Mouse (Mus musculus) liver, embryonic 15.5 days (tissue): ENCODE measurements around the gene Olfr995. TPM values are rescaled to one million over a fixed set of nuclear protein-coding genes. Genes with fewer than 3 reads are reported as not detected.

ENCODE experiments used
- ATAC-seq: fragments of 200-750 bp; cut with Nextera tagmentation; 2 replicates; pipeline ENCODE4 v1.8.0; 2017; ENCODE audit warnings: moderate number of reproducible peaks, mild to moderate bottlenecking, moderate library complexity; ENCODE audit not compliant: insufficient read depth
- H3K27ac ChIP-seq: fragments of 300-500 bp; sonication (generic); replicated peaks from 2 replicates; pipeline ENCODE4 v1.5.1; 2015; ENCODE audit warnings: mild to moderate bottlenecking, inconsistent platforms
- H3K27me3 ChIP-seq: fragments of 300-500 bp; sonication (generic); 2 replicates; pipeline ENCODE4 v1.6.1; 2015; ENCODE audit warnings: mild to moderate bottlenecking, inconsistent platforms
- H3K36me3 ChIP-seq: fragments of 300-500 bp; sonication (generic); replicated peaks from 2 replicates; pipeline ENCODE4 v1.6.1; 2015; ENCODE audit warnings: moderate library complexity, mild to moderate bottlenecking, inconsistent platforms
- H3K4me1 ChIP-seq: fragments of 300-500 bp; sonication (generic); replicated peaks from 2 replicates; pipeline ENCODE4 v1.6.1; 2015; ENCODE audit warnings: inconsistent platforms
- H3K4me2 ChIP-seq: fragments of 300-500 bp; sonication (generic); 2 replicates; pipeline ENCODE4 v1.6.1; 2015; ENCODE audit warnings: moderate library complexity, mild to moderate bottlenecking, inconsistent platforms
- H3K4me3 ChIP-seq: fragments of 300-500 bp; sonication (generic); replicated peaks from 2 replicates; pipeline ENCODE4 v1.5.1; 2015; ENCODE audit warnings: mild to moderate bottlenecking, inconsistent platforms
- H3K9ac ChIP-seq: fragments of 300-500 bp; sonication (generic); 2 replicates; pipeline ENCODE4 v1.6.1; 2015; ENCODE audit warnings: moderate library complexity, mild to moderate bottlenecking, inconsistent platforms
- H3K9me3 ChIP-seq: fragments of 300-500 bp; sonication (generic); replicated peaks from 2 replicates; pipeline ENCODE4 v1.6.1; 2016; ENCODE audit warnings: inconsistent platforms
- WGBS: fragments of 180-500 bp; shearing (Covaris S2); methylation state at CpG from one replicate; pipeline ENCODE4 v1.1.7; 2015; ENCODE audit warnings: mixed read lengths; ENCODE audit not compliant: insufficient replicate concordance; 5-methylcytosine and 5-hydroxymethylcytosine counted together
- polyA plus RNA-seq: library from polyadenylated mRNA; unstranded; fragments of >200 nt; fragmentation: Nextera tagmentation; extraction: Ambion mirVana; gene quantifications from 2 replicates; pipeline ENCODE4 v1.2.1, GENCODE M21; 2015

Olfr995 gene
- polyA plus RNA-seq = not detected in 2 replicates

- H3K9me3 ChIP-seq = no peaks in the 10 kb centered on the region
- no peak within 1 kb of the TSS for H3K4me2 ChIP-seq
- no peak for ATAC-seq
- H3K36me3 ChIP-seq = no peaks in the 10 kb centered on the region
- no peak within 1 kb of the TSS for H3K9ac ChIP-seq
- WGBS = 25% methylated on average over 1 of the region's 1 CpGs
- H3K4me3 ChIP-seq = no peak within 1 kb of the TSS
- no peak within 1 kb of the TSS for H3K27ac ChIP-seq
- no peaks in the 10 kb centered on the region for H3K4me1 ChIP-seq
- no peaks in the 10 kb centered on the region for H3K27me3 ChIP-seq
These were observed at the start of gene Olfr995 for GRCm38 (mm10) chr2:85443539-85443938. Gene Olfr995, minus strand, starts transcription at chr2:85443639.

GRCm38 (mm10) chr2:85490396-85490795 is 47.0 kb upstream of the Olfr995 start:
- ATAC-seq = no peak

GRCm38 (mm10) chr2:85466801-85467325 is 23.4 kb upstream of the Olfr995 start:
- no peaks in the 10 kb centered on the region for H3K27me3 ChIP-seq
- H3K4me3 ChIP-seq = no peak overlapping the region
- H3K4me2 ChIP-seq = no peak overlapping the region
- no peaks in the 10 kb centered on the region for H3K36me3 ChIP-seq
- H3K27ac ChIP-seq = no peak overlapping the region
- no peak overlapping the region for H3K9ac ChIP-seq
- 50% methylated on average over 3 of the region's 3 CpGs for WGBS
- ATAC-seq = no peak
- H3K4me1 ChIP-seq = no peaks in the 10 kb centered on the region
- H3K9me3 ChIP-seq = no peaks in the 10 kb centered on the region

More at GRCm38 (mm10) chr2:85490396-85490795, 47.0 kb upstream of the Olfr995 start:
- no peak overlapping the region for H3K4me3 ChIP-seq
- no peaks in the 10 kb centered on the region for H3K36me3 ChIP-seq
- H3K9ac ChIP-seq = no peak overlapping the region
- no peaks in the 10 kb centered on the region for H3K4me1 ChIP-seq
- no peaks in the 10 kb centered on the region for H3K9me3 ChIP-seq
- H3K27ac ChIP-seq = no peak overlapping the region
- no peaks in the 10 kb centered on the region for H3K27me3 ChIP-seq
- WGBS = 49% methylated on average over 5 of the region's 5 CpGs
- no peak overlapping the region for H3K4me2 ChIP-seq

- Histone ChIP-seq H3K4me2 (no peak overlapping the region), H3K27ac (no peak overlapping the region), H3K9ac (no peak overlapping the region), H3K27me3 (no peaks in the 10 kb centered on the region), H3K36me3 (no peaks in the 10 kb centered on the region), H3K4me3 (no peak overlapping the region), H3K4me1 (no peaks in the 10 kb centered on the region), H3K9me3 (no peaks in the 10 kb centered on the region)
- no peak for ATAC-seq
These were observed 893 bp downstream of the Olfr995 start for GRCm38 (mm10) chr2:85442546-85442945.

- Histone ChIP-seq H3K4me2 (no peak within 1 kb of the TSS), H3K4me3 (no peak within 1 kb of the TSS), H3K9ac (no peak within 1 kb of the TSS), H3K9me3 (no peaks in the 10 kb centered on the region), H3K27me3 (no peaks in the 10 kb centered on the region), H3K27ac (no peak within 1 kb of the TSS), H3K36me3 (no peaks in the 10 kb centered on the region), H3K4me1 (no peaks in the 10 kb centered on the region)
- WGBS = 74% methylated on average over 3 of the region's 3 CpGs
- ATAC-seq = no peak
These were observed 7.1 kb downstream of the Olfr995 start, which contains the start of gene Olfr994 for GRCm38 (mm10) chr2:85436351-85436750. Gene Olfr994, minus strand, starts transcription at chr2:85436451.

GRCm38 (mm10) chr2:85425893-85426292 is 17.5 kb downstream of the Olfr995 start:
- Histone ChIP-seq H3K4me1 (no peaks in the 10 kb centered on the region), H3K36me3 (no peaks in the 10 kb centered on the region), H3K9ac (no peak overlapping the region), H3K4me2 (no peak overlapping the region), H3K9me3 (no peaks in the 10 kb centered on the region), H3K27ac (no peak overlapping the region), H3K27me3 (no peaks in the 10 kb centered on the region), H3K4me3 (no peak overlapping the region)
- 49% methylated on average over 1 of the region's 1 CpGs for WGBS
- no peak for ATAC-seq

- H3K4me3 ChIP-seq = no peak within 1 kb of the TSS
- H3K9me3 ChIP-seq = no peaks in the 10 kb centered on the region
- H3K27me3 ChIP-seq = no peaks in the 10 kb centered on the region
- H3K4me2 ChIP-seq = no peak within 1 kb of the TSS
- H3K4me1 ChIP-seq = no peaks in the 10 kb centered on the region
- ATAC-seq = no peak
- no peaks in the 10 kb centered on the region for H3K36me3 ChIP-seq
- H3K27ac ChIP-seq = no peak within 1 kb of the TSS
- H3K9ac ChIP-seq = no peak within 1 kb of the TSS
These were observed 28.7 kb downstream of the Olfr995 start, which contains the start of gene Olfr993 for GRCm38 (mm10) chr2:85414777-85415176. Gene Olfr993, minus strand, starts transcription at chr2:85414877.

GRCm38 (mm10) chr2:85409369-85409768 is 34.1 kb downstream of the Olfr995 start, which contains the start of gene Olfr992:
Gene Olfr992, minus strand, starts transcription at chr2:85409469.
- Histone ChIP-seq H3K27me3 (no peaks in the 10 kb centered on the region), H3K27ac (no peak within 1 kb of the TSS), H3K9me3 (no peaks in the 10 kb centered on the region), H3K4me1 (no peaks in the 10 kb centered on the region), H3K4me3 (no peak within 1 kb of the TSS), H3K36me3 (no peaks in the 10 kb centered on the region), H3K9ac (no peak within 1 kb of the TSS), H3K4me2 (no peak within 1 kb of the TSS)
- WGBS = 42% methylated on average over 2 of the region's 2 CpGs
- no peak for ATAC-seq

Other genes starting within 250 kb of the Olfr995 start
- gene Lrrc55, start 246.4 kb downstream of the Olfr995 start, polyA plus RNA-seq = 0.07 TPM in 2 replicates
- not detected in 2 replicates for gene Olfr987, start 104.3 kb downstream of the Olfr995 start, polyA plus RNA-seq
- gene Olfr988, start 80.4 kb downstream of the Olfr995 start, polyA plus RNA-seq = not detected in 2 replicates
- not detected in 2 replicates for gene Olfr992, start 34.2 kb downstream of the Olfr995 start, polyA plus RNA-seq
- gene Olfr993, start 28.8 kb downstream of the Olfr995 start, polyA plus RNA-seq = not detected in 2 replicates
- gene Olfr994, start 7.2 kb downstream of the Olfr995 start, polyA plus RNA-seq = not detected in 2 replicates
- not detected in 2 replicates for gene 4833423E24Rik, start 75.4 kb upstream of the Olfr995 start, polyA plus RNA-seq
- gene Olfr996, start 135.6 kb upstream of the Olfr995 start, polyA plus RNA-seq = not detected in 2 replicates
- not detected in 2 replicates for gene Olfr998, start 145.3 kb upstream of the Olfr995 start, polyA plus RNA-seq
- not detected in 2 replicates for gene Olfr1000, start 168.3 kb upstream of the Olfr995 start, polyA plus RNA-seq
- gene Olfr1002, start 207.1 kb upstream of the Olfr995 start, polyA plus RNA-seq = not detected in 2 replicates
- gene Olfr154, start 220.8 kb upstream of the Olfr995 start, polyA plus RNA-seq = not detected in 2 replicates
- not detected in 2 replicates for gene Olfr1006, start 235.1 kb upstream of the Olfr995 start, polyA plus RNA-seq
- not detected in 2 replicates for gene Olfr1008, start 245.8 kb upstream of the Olfr995 start, polyA plus RNA-seq